13 mouse cellular contexts compared by ENCODE assay signal in genomic region chr12:25269878-25270277, GRCm38 (mm10).
"Had no signal": no experiment of that assay in that cellular context is flagged by ENCODE, and none has a peak within 500 bp of the region (broad histone marks: within the 10 kb centered on the region; RNA-seq: fewer than 3 reads in every experiment).

No protein-coding gene starts in this region.

- ATAC-seq: liver, postnatal 0 days; midbrain, embryonic 13.5 days had no signal

- H3K36me3 ChIP-seq: kidney, embryonic 15.5 days; limb, embryonic 10.5 days; liver, embryonic 13.5 days; lung, embryonic 15.5 days; midbrain, embryonic 13.5 days; neural tube, embryonic 15.5 days had no signal

- H3K4me2 ChIP-seq: kidney, embryonic 15.5 days; liver, embryonic 13.5 days; lung, embryonic 15.5 days; midbrain, embryonic 13.5 days; neural tube, embryonic 15.5 days had no signal

- H3K27ac ChIP-seq: kidney, embryonic 15.5 days; left cerebral cortex, adult 2 months; limb, embryonic 10.5 days; liver, embryonic 13.5 days; lung, embryonic 15.5 days; macrophage; midbrain, embryonic 13.5 days; neural tube, embryonic 15.5 days; stomach, postnatal 0 days had no signal

- H3K9me3 ChIP-seq: kidney, embryonic 15.5 days; limb, embryonic 10.5 days; liver, embryonic 13.5 days; lung, embryonic 15.5 days; midbrain, embryonic 13.5 days; neural tube, embryonic 15.5 days had no signal

- H3K27me3 ChIP-seq: kidney, embryonic 15.5 days; liver, embryonic 13.5 days; lung, embryonic 15.5 days; midbrain, embryonic 13.5 days; neural tube, embryonic 15.5 days had no signal

- H3K9ac ChIP-seq: kidney, embryonic 15.5 days; liver, embryonic 13.5 days; liver, postnatal 0 days; lung, embryonic 15.5 days; midbrain, embryonic 13.5 days; neural tube, embryonic 15.5 days had no signal

- DNase-seq: kidney, postnatal 14 days; liver, embryonic 13.5 days; liver, postnatal 0 days; lung, postnatal 14 days; thymus, adult 2 months had no signal

- H3K4me3 ChIP-seq: kidney, embryonic 15.5 days; left cerebral cortex, adult 2 months; limb, embryonic 10.5 days; liver, embryonic 13.5 days; lung, embryonic 15.5 days; midbrain, embryonic 13.5 days; neural tube, embryonic 15.5 days had no signal
